Mouse (Mus musculus): ENCODE results near the gene Prkacb. TPM values are rescaled to one million over a fixed set of nuclear protein-coding genes. Genes with fewer than 3 reads are reported as not detected.

Prkacb gene
- total RNA-seq, 1 experiment = 19.1 TPM

DNA sequence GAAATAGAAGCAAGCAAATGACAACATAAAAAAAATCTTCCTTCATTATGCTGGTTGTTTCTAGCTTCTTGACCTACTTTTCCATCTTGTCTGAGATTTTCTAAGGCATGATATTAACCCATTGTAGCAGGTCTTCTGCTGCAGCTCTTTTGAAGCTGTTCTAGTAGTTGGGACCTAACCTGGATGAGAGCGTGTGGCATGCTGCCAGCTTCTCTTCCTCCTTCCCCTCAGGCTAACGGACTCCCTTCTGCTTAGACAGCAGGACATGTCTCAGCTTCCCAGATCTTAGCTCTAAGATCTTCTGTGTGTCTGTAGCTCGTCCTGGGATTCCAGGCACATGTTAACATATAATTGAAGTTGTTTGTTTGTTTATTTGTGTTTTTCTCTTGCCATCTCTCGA lies 93.1 kb downstream of the Prkacb start:
- H3K9me3 ChIP-seq (ENCODE audit: control insufficient read depth, insufficient read depth, low read depth, low read length) = no peaks in the 10 kb centered on the region
- in situ Hi-C loops (cut with MboI; ENCODE audit: low sequenced_read_pairs in 2 of 2, unreplicated experiment in 2 of 2) = no loop called here
- no peaks in the 10 kb centered on the region for H3K4me1 ChIP-seq (ENCODE audit: control insufficient read depth in 2 of 2, insufficient read depth in 2 of 2, low read length in 2 of 2, poor library complexity in 1 of 2)
- no peak overlapping the region for H3K27ac ChIP-seq (ENCODE audit: insufficient read depth, low read depth, low read length, poor library complexity, severe bottlenecking)
- H3K9ac ChIP-seq (ENCODE audit: insufficient read depth, low read depth, low read length, poor library complexity, severe bottlenecking) = no peak overlapping the region
- no peaks in the 10 kb centered on the region for H3K36me3 ChIP-seq (ENCODE audit: control insufficient read depth, insufficient read depth, low read length, poor library complexity, severe bottlenecking)
- TF ChIP-seq ZNF384 (IDR thresholded peaks at IDR 0.05; ENCODE audit: low read depth, low read length) (no peak), ZC3H11A (IDR thresholded peaks at IDR 0.05; ENCODE audit: borderline replicate concordance, low read depth, low read length) (no peak), CHD2 (IDR thresholded peaks at IDR 0.05; ENCODE audit: low read depth, low read length) (no peak), HCFC1 (IDR thresholded peaks at IDR 0.05; ENCODE audit: borderline replicate concordance, insufficient read depth, low read length) (no peak), MAFK (IDR thresholded peaks at IDR 0.05; ENCODE audit: insufficient read depth, low read depth, low read length) (no peak)
- DNase-seq (ENCODE audit: low read depth, low spot score) = no peak
- no peak overlapping the region for H3K4me3 ChIP-seq (ENCODE audit: insufficient read depth in 1 of 2, low read depth in 1 of 2, low read length in 2 of 2, poor library complexity in 1 of 2, severe bottlenecking in 1 of 2)

- Histone ChIP-seq H3K9me3 (ENCODE audit: control insufficient read depth, insufficient read depth, low read depth, low read length) (no peaks in the 10 kb centered on the region), H3K27ac (ENCODE audit: insufficient read depth, low read depth, low read length, poor library complexity, severe bottlenecking) (no peak overlapping the region), H3K4me3 (ENCODE audit: insufficient read depth in 1 of 2, low read depth in 1 of 2, low read length in 2 of 2, poor library complexity in 1 of 2, severe bottlenecking in 1 of 2) (no peak overlapping the region), H3K36me3 (ENCODE audit: control insufficient read depth, insufficient read depth, low read length, poor library complexity, severe bottlenecking) (no peaks in the 10 kb centered on the region), H3K4me1 (ENCODE audit: control insufficient read depth in 2 of 2, insufficient read depth in 2 of 2, low read length in 2 of 2, poor library complexity in 1 of 2) (no peaks in the 10 kb centered on the region), H3K9ac (ENCODE audit: insufficient read depth, low read depth, low read length, poor library complexity, severe bottlenecking) (no peak overlapping the region)
- TF ChIP-seq ZNF384 (IDR thresholded peaks at IDR 0.05; ENCODE audit: low read depth, low read length) (no peak), MAFK (IDR thresholded peaks at IDR 0.05; ENCODE audit: insufficient read depth, low read depth, low read length) (no peak), HCFC1 (IDR thresholded peaks at IDR 0.05; ENCODE audit: borderline replicate concordance, insufficient read depth, low read length) (no peak), CHD2 (IDR thresholded peaks at IDR 0.05; ENCODE audit: low read depth, low read length) (no peak), ZC3H11A (IDR thresholded peaks at IDR 0.05; ENCODE audit: borderline replicate concordance, low read depth, low read length) (no peak)
- in situ Hi-C loops (cut with MboI; ENCODE audit: low sequenced_read_pairs in 2 of 2, unreplicated experiment in 2 of 2) = no loop called here
- no peak for DNase-seq (ENCODE audit: low read depth, low spot score)
Measured at GRCm38 (mm10) chr3:146718251-146718650, 94.5 kb downstream of the Prkacb start.

- no peak overlapping the region for H3K9ac ChIP-seq (ENCODE audit: insufficient read depth, low read depth, low read length, poor library complexity, severe bottlenecking)
- TF ChIP-seq MAFK (IDR thresholded peaks at IDR 0.05; ENCODE audit: insufficient read depth, low read depth, low read length) (no peak), CHD2 (IDR thresholded peaks at IDR 0.05; ENCODE audit: low read depth, low read length) (no peak), ZC3H11A (IDR thresholded peaks at IDR 0.05; ENCODE audit: borderline replicate concordance, low read depth, low read length) (no peak), HCFC1 (IDR thresholded peaks at IDR 0.05; ENCODE audit: borderline replicate concordance, insufficient read depth, low read length) (no peak), ZNF384 (IDR thresholded peaks at IDR 0.05; ENCODE audit: low read depth, low read length) (no peak)
- H3K27ac ChIP-seq (ENCODE audit: insufficient read depth, low read depth, low read length, poor library complexity, severe bottlenecking) = no peak overlapping the region
- DNase-seq (ENCODE audit: low read depth, low spot score) = no peak
- H3K9me3 ChIP-seq (ENCODE audit: control insufficient read depth, insufficient read depth, low read depth, low read length) = no peaks in the 10 kb centered on the region
- H3K36me3 ChIP-seq (ENCODE audit: control insufficient read depth, insufficient read depth, low read length, poor library complexity, severe bottlenecking) = no peaks in the 10 kb centered on the region
- no peak overlapping the region for H3K4me3 ChIP-seq (ENCODE audit: insufficient read depth in 1 of 2, low read depth in 1 of 2, low read length in 2 of 2, poor library complexity in 1 of 2, severe bottlenecking in 1 of 2)
- in situ Hi-C loops (cut with MboI; ENCODE audit: low sequenced_read_pairs in 2 of 2, unreplicated experiment in 2 of 2) = no loop called here
- no peaks in the 10 kb centered on the region for H3K4me1 ChIP-seq (ENCODE audit: control insufficient read depth in 2 of 2, insufficient read depth in 2 of 2, low read length in 2 of 2, poor library complexity in 1 of 2)
Measured at GRCm38 (mm10) chr3:146712305-146712704, 100.5 kb downstream of the Prkacb start.

- in situ Hi-C loops (cut with MboI; ENCODE audit: low sequenced_read_pairs in 2 of 2, unreplicated experiment in 2 of 2) = no loop called here
- Histone ChIP-seq H3K9ac (ENCODE audit: insufficient read depth, low read depth, low read length, poor library complexity, severe bottlenecking) (no peak overlapping the region), H3K4me3 (ENCODE audit: insufficient read depth in 1 of 2, low read depth in 1 of 2, low read length in 2 of 2, poor library complexity in 1 of 2, severe bottlenecking in 1 of 2) (no peak overlapping the region), H3K9me3 (ENCODE audit: control insufficient read depth, insufficient read depth, low read depth, low read length) (no peaks in the 10 kb centered on the region), H3K4me1 (ENCODE audit: control insufficient read depth in 2 of 2, insufficient read depth in 2 of 2, low read length in 2 of 2, poor library complexity in 1 of 2) (no peaks in the 10 kb centered on the region), H3K36me3 (ENCODE audit: control insufficient read depth, insufficient read depth, low read length, poor library complexity, severe bottlenecking) (no peaks in the 10 kb centered on the region), H3K27ac (ENCODE audit: insufficient read depth, low read depth, low read length, poor library complexity, severe bottlenecking) (no peak overlapping the region)
- TF ChIP-seq ZC3H11A (IDR thresholded peaks at IDR 0.05; ENCODE audit: borderline replicate concordance, low read depth, low read length) = no peak
- no peak for TF ChIP-seq MAFK (IDR thresholded peaks at IDR 0.05; ENCODE audit: insufficient read depth, low read depth, low read length)
- no peak for TF ChIP-seq ZNF384 (IDR thresholded peaks at IDR 0.05; ENCODE audit: low read depth, low read length)
- no peak for TF ChIP-seq CHD2 (IDR thresholded peaks at IDR 0.05; ENCODE audit: low read depth, low read length)
- no peak for TF ChIP-seq HCFC1 (IDR thresholded peaks at IDR 0.05; ENCODE audit: borderline replicate concordance, insufficient read depth, low read length)
- DNase-seq (ENCODE audit: low read depth, low spot score) = no peak
Measured at GRCm38 (mm10) chr3:146711559-146711958, 101.2 kb downstream of the Prkacb start.

GRCm38 (mm10) chr3:146711084-146711483 lies 101.7 kb downstream of the Prkacb start:
- TF ChIP-seq ZNF384 (IDR thresholded peaks at IDR 0.05; ENCODE audit: low read depth, low read length) (no peak), HCFC1 (IDR thresholded peaks at IDR 0.05; ENCODE audit: borderline replicate concordance, insufficient read depth, low read length) (no peak)

More at GRCm38 (mm10) chr3:146711084-146711483, 101.7 kb downstream of the Prkacb start:
- H3K9ac ChIP-seq (ENCODE audit: insufficient read depth, low read depth, low read length, poor library complexity, severe bottlenecking) = no peak overlapping the region
- no peaks in the 10 kb centered on the region for H3K4me1 ChIP-seq (ENCODE audit: control insufficient read depth in 2 of 2, insufficient read depth in 2 of 2, low read length in 2 of 2, poor library complexity in 1 of 2)
- H3K27ac ChIP-seq (ENCODE audit: insufficient read depth, low read depth, low read length, poor library complexity, severe bottlenecking) = no peak overlapping the region
- no peaks in the 10 kb centered on the region for H3K9me3 ChIP-seq (ENCODE audit: control insufficient read depth, insufficient read depth, low read depth, low read length)
- no peak overlapping the region for H3K4me3 ChIP-seq (ENCODE audit: insufficient read depth in 1 of 2, low read depth in 1 of 2, low read length in 2 of 2, poor library complexity in 1 of 2, severe bottlenecking in 1 of 2)
- in situ Hi-C loops (cut with MboI; ENCODE audit: low sequenced_read_pairs in 2 of 2, unreplicated experiment in 2 of 2) = no loop called here
- no peaks in the 10 kb centered on the region for H3K36me3 ChIP-seq (ENCODE audit: control insufficient read depth, insufficient read depth, low read length, poor library complexity, severe bottlenecking)
- DNase-seq (ENCODE audit: low read depth, low spot score) = no peak

All from ES-E14 (cell line).